Mouse (Mus musculus) liver, adult 2 months (tissue): Measurements from ENCODE around the gene Rapsn. TPM values are rescaled to one million over a fixed set of nuclear protein-coding genes. Genes with fewer than 3 reads are reported as not detected.
"Not testable (repeated sequence)": the region's sequence is repeated elsewhere in the genome, so short reads cannot be mapped to it uniquely, and the experiment has no call there.

Experiments
- DNase-seq: peaks from one replicate; pipeline ENCODE4 v3.0.0-alpha.2; 2011; ENCODE audit warnings: low read depth, low spot score; ENCODE audit errors: extremely low read depth
- H3K27ac ChIP-seq: fragments of 200-500 bp; replicated peaks from 2 replicates; pipeline ENCODE4 v1.5.1; 2012; ENCODE audit warnings: low read depth, mild to moderate bottlenecking, control low read depth, inconsistent platforms, low read length; ENCODE audit not compliant: insufficient read depth
- H3K27me3 ChIP-seq: fragments of 200-500 bp; 2 replicates; pipeline ENCODE4 v1.6.1; 2012; ENCODE audit warnings: mild to moderate bottlenecking, moderate library complexity, low read length, inconsistent platforms; ENCODE audit not compliant: control insufficient read depth, insufficient read depth
- H3K36me3 ChIP-seq: fragments of 200-500 bp; 2 replicates; pipeline ENCODE4 v1.6.1; 2012; ENCODE audit warnings: low read length, inconsistent platforms; ENCODE audit not compliant: control insufficient read depth, insufficient read depth
- H3K4me1 ChIP-seq: fragments of 200-500 bp; 2 replicates; pipeline ENCODE4 v1.6.1; 2011; ENCODE audit warnings: low read length; ENCODE audit not compliant: control insufficient read depth, insufficient read depth
- H3K4me3 ChIP-seq: fragments of 200-500 bp; 2 replicates; pipeline ENCODE4 v1.5.1; 2011; ENCODE audit warnings: low read depth, mild to moderate bottlenecking, control low read depth, low read length, moderate library complexity; ENCODE audit not compliant: insufficient read depth
- H3K79me2 ChIP-seq: fragments of 200-500 bp; 2 replicates; pipeline ENCODE4 v1.6.1; 2012; ENCODE audit warnings: inconsistent platforms, mild to moderate bottlenecking, low read length, moderate library complexity; ENCODE audit not compliant: control insufficient read depth, insufficient read depth
- H3K9ac ChIP-seq: fragments of 200-500 bp; 2 replicates; pipeline ENCODE4 v1.6.1; 2012; ENCODE audit warnings: low read depth, mild to moderate bottlenecking, control low read depth, inconsistent platforms, low read length
- CTCF ChIP-seq: fragments of 200-500 bp; IDR thresholded peaks from 2 replicates; pipeline ENCODE4 v1.5.1; 2011; ENCODE audit warnings: low read depth, low read length, control low read depth
- POLR2A ChIP-seq: fragments of 200-500 bp; IDR thresholded peaks from 2 replicates; pipeline ENCODE4 v1.6.1; 2011; ENCODE audit warnings: low read length, control low read depth; ENCODE audit not compliant: insufficient read depth; ENCODE audit errors: extremely low read depth
- WGBS: fragments of 180-500 bp; shearing (Covaris S2); methylation state at CpG from one replicate; pipeline ENCODE4 v1.1.7; 2018; 5-methylcytosine and 5-hydroxymethylcytosine counted together
- polyA plus RNA-seq: library from polyadenylated mRNA; depleted of rRNA; stranded (reverse); fragments of >200 nt; gene quantifications from 2 replicates; pipeline ENCODE4 v1.2.3, GENCODE M21; 2012
- total RNA-seq: library from RNA; depleted of rRNA; stranded (reverse); fragments of >200 nt; gene quantifications from 2 replicates; pipeline ENCODE4 v1.2.3, GENCODE M21; 2014

Gene Rapsn
- total and polyA plus RNA-seq, 2 experiments, result 0.09 TPM; not detected in 1

DNA sequence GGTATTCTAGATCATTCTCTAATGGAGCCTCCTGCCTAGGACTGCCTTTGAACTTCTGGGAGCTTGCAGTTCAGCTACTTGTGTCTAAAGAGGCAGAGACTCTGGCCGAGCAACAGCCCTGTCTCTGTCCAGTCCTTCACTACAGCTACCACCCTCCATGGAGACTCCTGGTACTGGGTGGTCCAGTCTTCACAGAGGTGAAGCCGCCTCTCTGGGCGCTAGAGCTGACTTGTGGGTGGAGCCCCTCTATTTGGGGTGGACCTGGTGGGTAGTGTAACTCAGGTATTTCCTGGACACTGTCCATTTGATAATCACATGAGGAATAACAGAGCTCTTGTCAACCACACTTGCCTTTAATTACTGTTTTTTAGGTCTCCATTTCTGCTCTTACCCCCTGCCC, 15.5 kb upstream of the Rapsn start:
- no peak for DNase-seq
- Histone ChIP-seq H3K79me2 (no peaks in the 10 kb centered on the region), H3K9ac (no peak overlapping the region), H3K4me1 (peaks cover 4% of the 10 kb centered on the region; the same call in 1 of the 2 replicates), H3K4me3 (no peak overlapping the region), H3K27me3 (no peaks in the 10 kb centered on the region), H3K36me3 (peaks cover 25% of the 10 kb centered on the region), H3K27ac (no peak overlapping the region)
- no peak for TF ChIP-seq POLR2A
- no peak for TF ChIP-seq CTCF
- 98% methylated on average over 3 of the region's 3 CpGs for WGBS

DNA sequence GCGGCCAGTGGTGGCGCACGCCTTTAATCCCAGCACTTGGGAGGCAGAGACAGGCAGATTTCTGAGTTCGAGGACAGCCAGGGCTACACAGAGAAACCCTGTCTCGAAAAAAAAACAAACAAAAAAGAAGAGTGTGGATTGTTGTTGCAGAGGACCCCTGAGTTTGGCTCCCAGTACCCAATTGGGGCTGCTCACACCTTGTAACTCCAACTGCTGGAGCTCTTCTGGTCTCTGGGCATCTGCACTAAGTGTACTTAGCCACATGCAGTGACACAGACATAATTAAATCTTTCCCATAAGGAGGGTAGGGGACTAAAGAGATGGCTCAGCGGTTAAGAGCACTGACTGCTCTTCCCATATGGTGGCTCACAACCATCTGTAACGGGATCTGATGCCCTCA, 13.2 kb upstream of the Rapsn start:
- WGBS, result 95% methylated on average over 7 of the region's 7 CpGs
- H3K36me3 ChIP-seq, result peaks cover 14% of the 10 kb centered on the region; the same call in 1 of the 2 replicates
- H3K27ac ChIP-seq, DNase-seq, H3K4me1 ChIP-seq, H3K79me2 ChIP-seq, H3K27me3 ChIP-seq, H3K4me3 ChIP-seq, H3K9ac ChIP-seq: not testable (repeated sequence)

DNA sequence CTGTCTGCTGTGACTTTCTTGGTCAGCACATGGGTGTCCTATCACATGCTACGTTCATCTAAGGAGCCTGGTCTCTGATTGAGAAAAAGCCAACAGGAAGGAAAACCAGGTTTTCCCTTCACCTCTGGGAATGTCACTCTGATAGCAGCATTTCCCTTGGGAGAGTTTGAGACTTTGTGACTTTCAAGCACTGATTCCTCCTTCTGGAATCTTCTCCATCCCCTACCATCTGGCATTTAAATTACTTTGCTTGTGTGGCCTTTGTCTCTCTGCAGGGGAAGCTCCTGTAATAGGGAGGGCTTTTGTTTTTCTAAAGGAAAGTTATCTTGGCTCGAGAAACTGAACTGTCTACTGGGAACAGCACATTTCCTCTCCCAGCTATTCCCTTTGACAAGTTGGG, 12.3 kb upstream of the Rapsn start:
- peaks cover 12% of the 10 kb centered on the region; the same call in 1 of the 2 replicates for H3K36me3 ChIP-seq
- H3K4me3 ChIP-seq, result no peak overlapping the region
- H3K27me3 ChIP-seq, result no peaks in the 10 kb centered on the region
- TF ChIP-seq CTCF (no peak), POLR2A (no peak)
- no peak overlapping the region for H3K27ac ChIP-seq
- H3K4me1 ChIP-seq, result no peaks in the 10 kb centered on the region
- H3K79me2 ChIP-seq, result no peaks in the 10 kb centered on the region
- DNase-seq, result no peak
- no peak overlapping the region for H3K9ac ChIP-seq
- 78% methylated on average over 2 of the region's 2 CpGs for WGBS

DNA sequence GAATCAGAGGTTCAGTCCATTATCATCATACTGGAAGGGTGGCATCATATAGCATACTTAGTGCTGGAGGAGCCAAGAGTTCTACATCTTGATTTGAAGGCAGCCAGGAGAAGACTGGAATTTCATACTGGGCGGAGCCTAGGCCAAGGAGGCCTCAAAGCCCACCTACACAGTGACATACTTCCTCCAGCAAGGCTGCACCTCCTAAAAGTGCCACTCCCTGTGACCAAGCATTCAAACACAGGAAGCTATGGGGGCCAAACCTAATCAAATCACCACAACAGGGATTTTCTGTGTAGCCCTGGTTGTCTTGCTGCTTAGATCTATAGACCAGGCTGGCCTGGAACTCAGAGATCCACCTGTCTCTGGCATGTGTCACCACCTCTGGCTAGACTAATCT, 11.5 kb upstream of the Rapsn start:
- 100% methylated on average over 1 of the region's 1 CpGs for WGBS
- Histone ChIP-seq H3K27me3 (no peaks in the 10 kb centered on the region), H3K4me3 (no peak overlapping the region), H3K36me3 (peaks cover 10% of the 10 kb centered on the region; the same call in 1 of the 2 replicates), H3K27ac (no peak overlapping the region), H3K79me2 (no peaks in the 10 kb centered on the region), H3K9ac (no peak overlapping the region), H3K4me1 (no peaks in the 10 kb centered on the region)
- TF ChIP-seq POLR2A (no peak), CTCF (no peak)
- no peak for DNase-seq

DNA sequence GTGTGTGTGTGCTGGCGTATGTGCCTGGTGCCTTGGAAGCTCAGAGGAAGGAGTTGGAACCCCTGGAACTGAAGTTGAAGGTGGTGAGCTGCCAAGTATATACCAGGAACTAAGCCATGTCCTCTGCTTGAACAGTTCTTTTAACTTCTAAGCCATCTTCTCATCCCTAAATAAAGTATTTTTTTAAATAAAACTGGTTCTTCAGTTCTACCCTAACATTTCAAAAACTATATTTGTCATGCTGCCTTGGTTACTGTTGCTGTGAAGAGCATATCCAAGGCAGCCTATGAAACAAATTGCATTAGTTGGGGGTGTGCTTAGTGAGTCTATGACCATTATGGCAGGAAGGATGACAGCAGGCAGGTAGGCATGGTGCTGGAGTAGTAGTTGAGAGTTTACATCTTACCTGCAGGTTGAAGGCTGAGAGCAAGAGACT, 10.3 kb upstream of the Rapsn start:
- Histone ChIP-seq H3K36me3 (peaks cover 5% of the 10 kb centered on the region; the same call in 1 of the 2 replicates), H3K4me1 (no peaks in the 10 kb centered on the region), H3K9ac (no peak overlapping the region), H3K79me2 (no peaks in the 10 kb centered on the region), H3K27me3 (no peaks in the 10 kb centered on the region), H3K27ac (no peak overlapping the region), H3K4me3 (no peak overlapping the region)
- WGBS, result 100% methylated on average over 1 of the region's 1 CpGs
- TF ChIP-seq POLR2A (no peak), CTCF (no peak)
- DNase-seq, result no peak

DNA sequence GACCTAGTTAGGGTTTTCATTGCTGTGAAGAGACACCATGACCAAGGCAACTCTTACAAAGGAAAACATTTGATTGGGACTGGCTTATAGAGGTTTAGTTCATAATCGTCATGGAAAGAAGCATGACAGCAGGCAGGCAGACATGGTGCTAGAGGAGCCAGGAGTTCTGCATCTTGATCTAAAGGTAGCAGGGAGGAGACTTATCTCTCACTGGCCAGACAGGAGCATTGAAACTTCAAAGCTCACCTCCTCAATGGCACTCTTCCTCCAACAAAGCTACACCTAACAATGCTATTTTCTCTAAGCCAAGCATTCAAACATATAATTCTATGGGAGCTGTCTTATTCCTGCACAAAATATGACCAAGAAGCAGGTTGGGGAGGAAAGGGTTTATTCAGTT, 8.9 kb upstream of the Rapsn start:
- Histone ChIP-seq H3K79me2 (no peaks in the 10 kb centered on the region), H3K9ac (no peak overlapping the region), H3K27me3 (no peaks in the 10 kb centered on the region), H3K4me3 (no peak overlapping the region), H3K4me1 (no peaks in the 10 kb centered on the region; the same call in none of the 2 replicates), H3K36me3 (no peaks in the 10 kb centered on the region), H3K27ac (no peak overlapping the region)
- no peak for DNase-seq
- 82% methylated on average over 1 of the region's 1 CpGs for WGBS
- TF ChIP-seq CTCF, result no peak
- TF ChIP-seq POLR2A, result no peak
